Mouse (Mus musculus) heart, embryonic 16.5 days (tissue): ENCODE measurements around the gene Adgrb3. TPM values are rescaled to one million over a fixed set of nuclear protein-coding genes. Genes with fewer than 3 reads are reported as not detected.

Source experiments
- ATAC-seq: fragments of 200-750 bp; cut with Nextera tagmentation; replicated peaks from 2 replicates; pipeline ENCODE4 v1.8.0; 2017; ENCODE audit warnings: moderate number of reproducible peaks; ENCODE audit not compliant: insufficient read depth, low FRiP score; ENCODE audit errors: extremely low read depth
- H3K27ac ChIP-seq: fragments of 300-500 bp; sonication (generic); 2 replicates; pipeline ENCODE4 v1.5.1; 2014; ENCODE audit warnings: mild to moderate bottlenecking, low read length, control low read depth, moderate library complexity
- H3K27me3 ChIP-seq: fragments of 300-500 bp; sonication (generic); 2 replicates; pipeline ENCODE4 v1.6.1; 2014; ENCODE audit warnings: low read length, mixed read lengths; ENCODE audit not compliant: control insufficient read depth, insufficient read depth
- H3K36me3 ChIP-seq: fragments of 300-500 bp; sonication (generic); 2 replicates; pipeline ENCODE4 v1.6.1; 2014; ENCODE audit not compliant: control insufficient read depth, insufficient read depth
- H3K4me1 ChIP-seq: fragments of 300-500 bp; sonication (generic); 2 replicates; pipeline ENCODE4 v1.6.1; 2014; ENCODE audit warnings: low read length, mixed read lengths; ENCODE audit not compliant: control insufficient read depth, insufficient read depth
- H3K4me2 ChIP-seq: fragments of 300-500 bp; sonication (generic); 2 replicates; pipeline ENCODE4 v1.6.1; 2014; ENCODE audit warnings: low read depth, mild to moderate bottlenecking, control low read depth, low read length
- H3K4me3 ChIP-seq: fragments of 300-500 bp; sonication (generic); 2 replicates; pipeline ENCODE4 v1.5.1; 2014; ENCODE audit warnings: mild to moderate bottlenecking, control low read depth, low read length
- H3K9ac ChIP-seq: fragments of 300-500 bp; sonication (generic); 2 replicates; pipeline ENCODE4 v1.6.1; 2014; ENCODE audit warnings: low read length, control low read depth
- H3K9me3 ChIP-seq: fragments of 300-500 bp; sonication (generic); replicated peaks from 2 replicates; pipeline ENCODE4 v1.6.1; 2016; ENCODE audit warnings: low read length; ENCODE audit not compliant: control insufficient read depth
- WGBS: fragments of 180-500 bp; shearing (Covaris S2); extraction: QIAGEN DNeasy Blood & Tissue Kit; methylation state at CpG from one replicate; pipeline ENCODE4 v1.1.7; 2014; 5-methylcytosine and 5-hydroxymethylcytosine counted together
- polyA plus RNA-seq: library from polyadenylated mRNA; unstranded; fragments of >200 nt; fragmentation: Nextera tagmentation; extraction: Ambion mirVana; gene quantifications from 2 replicates; pipeline ENCODE4 v1.2.1, GENCODE M21; 2015

Gene Adgrb3
- polyA plus RNA-seq, 1 experiment from 2014 or later: 0.33 TPM

GRCm38 (mm10) chr1:25106679-25107078 lies 722.8 kb downstream of the Adgrb3 start:
- ATAC-seq: no peak
- no peak overlapping the region for H3K27ac ChIP-seq
- WGBS: 59% methylated on average over 6 of the region's 6 CpGs
- no peaks in the 10 kb centered on the region for H3K9me3 ChIP-seq
- H3K4me2 ChIP-seq: no peak overlapping the region
- no peaks in the 10 kb centered on the region for H3K4me1 ChIP-seq
- no peak overlapping the region for H3K4me3 ChIP-seq
- no peak overlapping the region for H3K9ac ChIP-seq
- no peaks in the 10 kb centered on the region for H3K36me3 ChIP-seq
- no peaks in the 10 kb centered on the region for H3K27me3 ChIP-seq

- H3K9me3 ChIP-seq: no peaks in the 10 kb centered on the region
- ATAC-seq: no peak; the same call in 1 of the 2 replicates
- no peaks in the 10 kb centered on the region for H3K4me1 ChIP-seq
- H3K9ac ChIP-seq: no peak overlapping the region
- H3K36me3 ChIP-seq: no peaks in the 10 kb centered on the region
- 25% methylated on average over 4 of the region's 4 CpGs for WGBS
- H3K27me3 ChIP-seq: no peaks in the 10 kb centered on the region
- no peak overlapping the region for H3K4me3 ChIP-seq
- no peak overlapping the region for H3K4me2 ChIP-seq
- no peak overlapping the region for H3K27ac ChIP-seq
Measured at GRCm38 (mm10) chr1:25105367-25105766, 724.1 kb downstream of the Adgrb3 start.

- H3K27me3 ChIP-seq: no peaks in the 10 kb centered on the region
- H3K4me2 ChIP-seq: no peak overlapping the region
- no peaks in the 10 kb centered on the region for H3K36me3 ChIP-seq
- no peak for ATAC-seq
- 59% methylated on average over 5 of the region's 5 CpGs for WGBS
- H3K9ac ChIP-seq: no peak overlapping the region
- H3K4me3 ChIP-seq: no peak overlapping the region
- 0 out of 2 replicates have a peak, but pooled peaks cover 2% of the 10 kb centered on the region for H3K4me1 ChIP-seq
- H3K9me3 ChIP-seq: no peaks in the 10 kb centered on the region
- no peak overlapping the region for H3K27ac ChIP-seq
Measured at GRCm38 (mm10) chr1:25088010-25088719, 741.3 kb downstream of the Adgrb3 start.

- 64% methylated on average over 14 of the region's 14 CpGs for WGBS
- H3K27ac ChIP-seq: no peak overlapping the region
- peak overlapping the region; percentile 33; the same call in 1 of the 2 replicates for H3K4me2 ChIP-seq
- no peak for ATAC-seq
- no peaks in the 10 kb centered on the region for H3K36me3 ChIP-seq
- no peak overlapping the region for H3K9ac ChIP-seq
- H3K9me3 ChIP-seq: no peaks in the 10 kb centered on the region
- 0 out of 2 replicates have a peak, but pooled peaks cover 2% of the 10 kb centered on the region for H3K4me1 ChIP-seq
- no peaks in the 10 kb centered on the region for H3K27me3 ChIP-seq
- H3K4me3 ChIP-seq: no peak overlapping the region
Measured at GRCm38 (mm10) chr1:25085616-25086372, 743.7 kb downstream of the Adgrb3 start.

GRCm38 (mm10) chr1:25082377-25082776 lies 747.1 kb downstream of the Adgrb3 start:
- 60% methylated on average over 8 of the region's 8 CpGs for WGBS
- Histone ChIP-seq H3K36me3 (no peaks in the 10 kb centered on the region), H3K27ac (no peak overlapping the region), H3K4me2 (no peak overlapping the region), H3K4me1 (0 out of 2 replicates have a peak, but pooled peaks cover 2% of the 10 kb centered on the region), H3K4me3 (no peak overlapping the region), H3K9me3 (no peaks in the 10 kb centered on the region), H3K27me3 (no peaks in the 10 kb centered on the region), H3K9ac (no peak overlapping the region)
- ATAC-seq: no peak

- Histone ChIP-seq H3K27me3 (no peaks in the 10 kb centered on the region), H3K9ac (no peak overlapping the region), H3K4me2 (no peak overlapping the region), H3K27ac (no peak overlapping the region), H3K4me1 (0 out of 2 replicates have a peak, but pooled peaks cover 2% of the 10 kb centered on the region), H3K4me3 (no peak overlapping the region), H3K9me3 (no peaks in the 10 kb centered on the region), H3K36me3 (no peaks in the 10 kb centered on the region)
- no peak for ATAC-seq
- 73% methylated on average over 4 of the region's 4 CpGs for WGBS
Measured at GRCm38 (mm10) chr1:25081265-25081849, 748.1 kb downstream of the Adgrb3 start.

- H3K27ac ChIP-seq: no peak overlapping the region
- no peaks in the 10 kb centered on the region for H3K27me3 ChIP-seq
- H3K4me1 ChIP-seq: no peaks in the 10 kb centered on the region
- H3K9ac ChIP-seq: no peak overlapping the region
- no peak for ATAC-seq
- 85% methylated on average over 2 of the region's 2 CpGs for WGBS
- H3K36me3 ChIP-seq: no peaks in the 10 kb centered on the region
- H3K9me3 ChIP-seq: no peaks in the 10 kb centered on the region
- H3K4me3 ChIP-seq: no peak overlapping the region
- H3K4me2 ChIP-seq: no peak overlapping the region
Measured at GRCm38 (mm10) chr1:25079395-25079794, 750.1 kb downstream of the Adgrb3 start.

GRCm38 (mm10) chr1:25075952-25076351 lies 753.6 kb downstream of the Adgrb3 start:
- no peak overlapping the region for H3K4me2 ChIP-seq
- no peaks in the 10 kb centered on the region for H3K9me3 ChIP-seq
- H3K36me3 ChIP-seq: no peaks in the 10 kb centered on the region
- no peak for ATAC-seq
- no peaks in the 10 kb centered on the region for H3K4me1 ChIP-seq
- H3K4me3 ChIP-seq: no peak overlapping the region
- WGBS: 65% methylated on average over 5 of the region's 5 CpGs
- H3K9ac ChIP-seq: no peak overlapping the region
- H3K27ac ChIP-seq: no peak overlapping the region
- no peaks in the 10 kb centered on the region for H3K27me3 ChIP-seq

GRCm38 (mm10) chr1:25063964-25064363 lies 765.5 kb downstream of the Adgrb3 start:
- no peak overlapping the region for H3K4me2 ChIP-seq
- no peak overlapping the region for H3K4me3 ChIP-seq
- no peak for ATAC-seq
- no peak overlapping the region for H3K9ac ChIP-seq
- no peaks in the 10 kb centered on the region for H3K27me3 ChIP-seq
- no peak overlapping the region for H3K27ac ChIP-seq
- WGBS: 27% methylated on average over 6 of the region's 6 CpGs
- H3K9me3 ChIP-seq: no peaks in the 10 kb centered on the region
- H3K36me3 ChIP-seq: no peaks in the 10 kb centered on the region
- 0 out of 2 replicates have a peak, but pooled peaks cover 2% of the 10 kb centered on the region for H3K4me1 ChIP-seq
